Mouse (Mus musculus) kidney, postnatal 36 days (tissue): ENCODE measurements at regions not wholly inside any gene's neighbourhood (a gene's known extent, or its start where the extent isn't known, plus 50 kb on each side); places are given as distances from the start of the nearest gene placed in this dataset.

Source experiments
- DNase-seq, 2 experiments: peaks; one replicate each; pipeline ENCODE4 v3.0.0; 2021 to 2022; ENCODE audit warnings: mixed read lengths in 2 of 2

- peak; percentile 13 for DNase-seq
Measured at GRCm38 (mm10) chr4:99503221-99503744, 152.8 kb upstream of the Foxd3 start.

DNA sequence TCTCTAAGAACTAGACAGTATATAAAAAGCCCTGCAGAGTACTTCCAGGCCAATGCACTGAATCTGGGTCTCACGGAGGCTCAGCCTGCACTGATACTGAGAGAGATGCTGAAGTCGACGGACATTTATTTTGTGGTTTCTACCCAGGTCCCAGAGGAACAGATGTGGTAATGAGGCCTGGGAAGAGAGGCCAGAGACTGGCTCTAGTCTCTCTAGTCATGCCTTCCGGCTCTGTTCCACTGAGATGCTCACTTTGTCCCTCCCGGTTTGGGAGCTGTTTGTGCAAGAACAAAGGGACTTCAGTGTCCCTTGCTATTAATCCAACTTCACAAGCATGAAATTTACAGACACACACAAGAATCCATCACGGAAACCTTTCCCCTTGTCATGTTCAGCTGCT is 144.1 kb upstream of the Foxd3 start:
- no peak for DNase-seq

DNA sequence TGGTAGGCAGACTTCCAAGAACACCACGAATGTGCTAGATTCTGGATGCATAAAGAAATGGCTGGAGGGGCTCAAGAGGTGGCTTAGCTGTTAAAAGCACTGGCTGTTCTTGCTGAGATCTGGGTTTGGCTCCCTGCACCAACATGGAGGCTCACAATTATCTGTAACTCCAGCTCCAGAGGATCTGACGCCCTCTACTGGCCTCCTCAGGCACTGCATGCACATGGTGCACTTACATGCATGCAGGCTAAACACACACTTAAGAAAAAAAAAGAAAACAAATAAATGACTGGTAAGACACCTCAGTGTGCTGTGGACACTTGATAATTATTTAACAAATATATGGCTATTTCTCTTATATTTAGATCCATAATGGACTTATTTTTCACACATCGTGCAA is 139.2 kb upstream of the Foxd3 start:
- DNase-seq: no peak

DNA sequence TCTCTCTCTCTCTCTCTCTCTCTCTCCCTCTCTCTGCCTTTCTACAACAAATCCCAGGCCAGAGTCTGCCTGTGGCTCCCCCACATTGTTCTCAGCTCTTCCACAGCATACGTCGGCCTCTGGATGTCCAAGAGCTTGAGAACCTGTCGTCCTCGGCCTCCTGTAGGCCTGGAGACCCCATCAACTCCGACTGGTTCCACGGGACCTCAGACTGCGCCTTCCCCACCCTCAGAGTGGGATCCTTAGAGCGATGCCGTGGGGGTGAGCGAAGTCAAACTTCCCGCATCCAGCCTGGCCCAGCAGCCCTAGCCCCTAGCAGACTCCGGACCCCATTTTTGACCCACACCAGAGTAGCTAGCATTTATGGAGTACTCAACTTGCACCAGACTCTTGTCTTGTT is 128.7 kb upstream of the Foxd3 start:
- DNase-seq: no peak

- no peak for DNase-seq
Measured at GRCm38 (mm10) chr4:99544014-99544413, 112.1 kb upstream of the Foxd3 start.

- DNase-seq: no peak
Measured at GRCm38 (mm10) chr4:99545742-99546141, 110.4 kb upstream of the Foxd3 start.

- no peak for DNase-seq
Measured at GRCm38 (mm10) chr4:99557963-99558362, 98.1 kb upstream of the Foxd3 start.

DNA sequence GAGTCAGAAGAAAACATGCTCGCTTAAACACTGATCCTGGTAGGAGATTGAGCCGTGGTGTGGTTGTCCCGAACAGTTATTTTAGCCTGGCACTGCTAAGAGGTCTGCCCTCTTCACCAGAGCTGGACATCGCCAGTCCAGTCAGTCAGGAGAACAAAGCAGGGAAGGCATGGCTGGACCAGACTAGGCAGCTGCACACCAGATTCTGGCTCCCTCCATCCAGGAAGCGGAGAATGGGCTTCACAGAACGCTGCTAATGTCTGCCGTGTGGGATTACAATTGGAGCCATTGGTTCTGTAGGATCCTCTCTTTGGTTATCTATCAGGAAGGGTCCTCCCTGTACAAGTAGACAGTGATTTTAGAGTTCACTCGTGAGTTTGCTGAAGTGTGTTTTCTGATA is 95.5 kb upstream of the Foxd3 start:
- DNase-seq: no peak

DNA sequence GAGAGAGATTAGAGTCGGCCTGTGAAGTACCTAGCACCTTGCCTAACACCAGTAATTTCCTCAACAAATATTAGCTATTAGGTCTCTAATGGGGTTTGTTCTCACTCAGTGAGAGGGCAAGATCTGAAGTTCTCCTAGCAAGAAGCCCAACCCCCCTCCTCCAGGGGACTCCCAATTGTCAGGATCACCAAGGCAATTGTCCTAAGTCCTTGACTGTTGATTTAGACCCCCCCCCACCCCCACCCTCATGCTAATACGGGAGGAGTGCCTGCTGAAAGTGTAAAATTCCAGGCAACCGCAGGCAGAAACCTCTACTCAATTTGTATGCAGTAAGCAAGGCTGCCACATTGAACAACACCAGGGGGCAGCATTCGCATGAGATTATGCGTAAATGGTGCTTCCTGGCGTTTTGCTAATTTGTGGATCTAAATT is 94.6 kb upstream of the Foxd3 start:
- peak in 1 of 2 experiments; percentile 36 for DNase-seq

DNA sequence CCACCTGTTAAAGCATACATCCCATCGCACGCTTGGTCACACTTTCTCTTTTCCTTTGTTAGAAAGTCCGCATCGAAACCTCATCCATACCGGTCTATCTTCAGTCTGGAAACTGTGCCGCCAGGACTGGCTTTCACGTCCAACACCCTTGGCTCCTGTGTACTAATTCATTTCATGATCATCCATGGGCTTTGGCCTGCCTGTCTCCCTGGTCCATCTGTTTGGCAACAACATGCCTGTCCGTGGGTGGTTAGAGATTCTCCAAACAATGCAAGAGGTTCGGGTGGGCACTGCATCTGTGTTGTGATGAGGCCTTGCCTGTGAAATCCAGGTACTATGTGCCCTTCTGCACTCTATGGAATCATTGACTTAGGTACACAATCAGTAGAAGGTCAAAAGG is 90.7 kb upstream of the Foxd3 start:
- DNase-seq: no peak

DNA sequence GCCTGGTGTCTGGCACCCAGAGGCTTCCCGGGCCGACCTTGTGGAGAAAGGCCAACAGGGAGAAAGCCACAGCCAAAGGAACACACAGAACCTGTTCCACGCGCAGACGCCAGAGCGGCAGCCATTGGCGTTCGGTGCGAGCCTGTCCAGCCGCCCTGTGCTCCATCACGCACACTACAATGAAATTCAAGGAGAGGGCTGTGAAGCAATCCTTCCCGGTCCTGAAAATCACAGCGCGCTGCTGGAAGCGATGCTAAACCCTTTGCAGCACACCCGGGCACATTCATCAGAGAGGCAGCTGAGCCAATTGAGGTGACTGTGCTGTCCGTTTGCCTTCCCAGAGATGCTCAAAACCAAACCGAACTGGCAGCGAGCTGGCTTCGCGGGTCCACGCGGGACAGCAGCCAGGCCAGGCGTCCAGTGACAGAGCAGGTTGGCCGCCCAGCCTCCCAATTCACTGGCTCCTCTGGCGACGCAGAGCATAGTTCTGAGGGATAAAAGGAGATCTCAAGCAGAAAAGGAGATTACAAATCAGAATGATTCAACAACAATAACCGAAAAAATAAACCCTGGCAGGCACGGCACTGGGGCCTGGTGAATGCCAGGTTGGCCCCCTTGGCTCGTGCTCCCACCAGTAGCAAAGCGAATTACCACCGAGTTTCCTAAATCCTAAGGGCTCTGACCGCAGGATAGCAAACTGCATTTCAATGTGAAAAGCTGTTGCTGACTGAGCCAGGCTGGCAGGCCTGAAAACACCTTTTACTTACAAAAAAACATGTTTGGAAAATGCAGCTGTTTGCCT is 83.1 kb upstream of the Foxd3 start:
- peak in 1 of 2 experiments; percentile 26 for DNase-seq

DNA sequence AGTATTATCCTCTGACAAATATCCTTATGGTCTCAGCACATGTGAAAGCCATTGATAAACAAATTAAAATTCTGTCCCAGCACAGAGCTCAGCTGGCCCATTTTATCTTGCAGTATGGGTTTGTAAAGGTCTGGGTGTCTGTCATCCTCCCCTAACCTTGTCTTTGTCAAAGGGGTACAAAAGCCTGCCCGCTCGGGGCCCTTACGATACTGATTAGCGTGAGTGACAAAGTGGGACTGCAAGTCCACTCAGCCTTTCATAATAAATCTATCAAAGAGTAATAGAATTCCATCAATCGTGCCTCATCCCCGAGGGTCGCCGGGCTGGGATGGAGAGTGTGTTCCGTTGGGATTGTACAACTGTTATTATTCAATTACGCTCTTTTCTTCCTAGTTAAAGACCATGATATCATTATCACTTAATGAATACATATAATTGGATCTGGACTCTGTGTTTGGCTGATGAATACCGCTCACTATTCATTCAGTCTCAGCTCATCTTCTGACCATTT is 82.0 kb upstream of the Foxd3 start:
- DNase-seq: no peak

- no peak for DNase-seq
Measured at GRCm38 (mm10) chr4:99574984-99575383, 81.1 kb upstream of the Foxd3 start.

DNA sequence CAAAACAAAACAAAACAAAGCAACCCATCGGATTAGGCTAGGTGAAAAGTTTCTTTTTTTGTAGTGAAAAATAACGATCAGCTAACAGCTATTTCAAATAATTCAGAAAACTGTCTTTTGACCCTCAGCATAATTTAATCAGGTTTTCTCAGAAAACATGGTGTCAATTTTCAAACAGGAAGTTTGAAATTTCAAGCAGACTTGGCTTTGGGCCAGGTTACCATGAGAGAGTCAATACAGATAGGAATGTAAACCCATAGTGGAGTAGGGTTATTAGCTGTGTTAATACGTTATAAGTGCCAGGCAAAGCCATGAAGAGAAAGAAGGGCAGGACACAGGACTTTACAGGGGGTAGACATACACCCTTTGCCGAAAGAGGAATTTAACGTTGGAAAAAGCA is 58.3 kb upstream of the Foxd3 start:
- DNase-seq: no peak

GRCm38 (mm10) chr4:99600741-99601140 is 55.4 kb upstream of the Foxd3 start:
- no peak for DNase-seq

DNA sequence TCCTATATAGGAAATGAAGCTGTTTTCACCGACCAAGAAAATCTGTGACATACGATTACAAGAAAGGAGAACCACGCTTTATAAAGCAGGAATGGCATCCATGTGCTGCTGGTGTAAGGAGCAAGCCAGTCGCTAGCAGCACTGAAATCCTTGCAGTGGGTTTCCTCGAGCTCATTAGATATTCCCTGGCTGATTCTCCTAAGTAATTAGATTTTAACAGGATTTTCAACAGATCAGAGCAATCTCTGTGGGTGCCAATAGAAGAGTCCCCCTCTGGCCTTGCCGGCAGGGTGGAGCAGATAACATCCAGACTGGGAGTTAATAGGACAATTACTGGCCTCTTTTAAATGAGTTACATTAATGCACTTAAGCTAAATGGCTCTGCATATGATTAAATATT is 54.6 kb upstream of the Foxd3 start:
- no peak for DNase-seq
